Mouse (Mus musculus) spleen, adult 12 weeks (tissue): Measurements from ENCODE around the gene Flnc.
"Not testable (repeated sequence)": the region's sequence is repeated elsewhere in the genome, so short reads cannot be mapped to it uniquely, and the experiment has no call there.

Source experiments
- DNase-seq: peaks from one replicate; pipeline ENCODE4 v3.0.0; 2022; ENCODE audit warnings: low spot score

Flnc gene

GRCm38 (mm10) chr6:29433038-29433803 is at the start of gene Flnc:
Flnc (plus strand) TSS chr6:29433256.
- DNase-seq = no peak

DNA sequence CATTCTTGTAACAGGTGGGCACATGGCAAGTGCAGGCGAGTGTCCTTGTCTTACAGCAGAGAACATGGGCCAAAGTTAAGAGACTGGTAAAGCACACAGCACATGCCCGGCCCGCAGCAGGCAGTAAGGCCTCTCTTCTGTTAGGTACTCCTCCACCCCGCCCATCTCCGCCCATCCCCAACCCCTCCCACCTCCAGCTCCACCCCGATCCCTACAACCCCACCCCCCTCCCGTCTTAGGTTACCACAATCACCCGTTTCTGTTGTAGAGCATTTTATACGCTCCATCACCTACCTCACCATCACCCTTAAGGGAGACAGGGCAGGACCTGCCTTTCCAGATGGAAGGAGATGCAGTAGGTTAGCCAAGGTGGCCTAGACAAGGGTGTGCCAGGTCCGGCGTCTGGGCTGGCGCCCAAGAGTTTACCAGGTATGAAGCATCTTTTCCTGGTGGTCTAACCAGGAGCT is 45.0 kb upstream of the Flnc start, which contains the start of gene Opn1sw:
Gene Opn1sw (minus strand): TSS at position 417 of the 467 bp plus-strand sequence.
- no peak for DNase-seq

GRCm38 (mm10) chr6:29388606-29389080 is 44.4 kb upstream of the Flnc start:
- no peak for DNase-seq

DNA sequence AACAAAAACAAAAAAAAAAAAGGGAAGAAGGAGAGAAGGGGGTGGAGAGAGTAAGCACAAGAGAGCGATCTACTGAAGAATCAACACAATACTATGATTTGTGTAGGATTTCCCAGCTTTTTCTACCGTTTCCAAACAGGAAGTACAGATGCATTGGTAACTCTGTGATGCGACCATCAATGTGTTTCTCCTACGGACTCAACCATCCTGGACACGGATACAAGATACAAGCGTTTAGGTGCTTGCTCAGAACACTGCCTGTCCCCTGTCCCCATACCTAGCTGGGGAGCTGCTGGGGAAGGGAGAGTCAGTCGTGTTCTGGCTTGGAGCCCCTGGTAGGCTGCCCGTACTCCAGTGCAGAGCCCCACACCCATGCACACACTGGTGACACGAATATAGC is 43.6 kb upstream of the Flnc start:
- no peak for DNase-seq

- DNase-seq = not testable (repeated sequence)
Measured at GRCm38 (mm10) chr6:29390500-29390899, 42.6 kb upstream of the Flnc start.

- not testable (repeated sequence) for DNase-seq
Measured at GRCm38 (mm10) chr6:29391241-29391640, 41.8 kb upstream of the Flnc start.

- no peak for DNase-seq
Measured at GRCm38 (mm10) chr6:29391802-29392201, 41.3 kb upstream of the Flnc start.

DNA sequence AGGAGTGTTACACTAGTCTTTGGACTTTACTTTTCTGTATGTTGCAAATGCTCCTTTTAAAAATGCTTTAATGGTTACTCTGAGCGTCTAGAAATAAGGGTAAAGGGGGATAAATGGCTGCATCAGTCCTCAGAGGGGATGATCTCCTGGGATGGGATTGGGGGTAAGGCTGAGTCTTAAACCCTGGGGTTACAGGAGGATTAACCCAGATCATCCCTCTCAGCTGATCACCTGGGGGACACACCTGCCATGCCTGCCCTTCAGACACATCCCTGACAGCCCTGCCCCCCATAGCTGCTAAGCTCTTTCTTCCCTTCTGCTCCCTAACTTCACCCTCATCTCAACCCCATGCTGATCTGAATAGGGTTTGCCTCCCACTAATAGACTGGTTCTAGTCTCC is 38.8 kb upstream of the Flnc start:
- DNase-seq = no peak

- no peak for DNase-seq
Measured at GRCm38 (mm10) chr6:29395910-29396713, 36.9 kb upstream of the Flnc start, which contains the start of gene Ccdc136. Ccdc136 (plus strand) TSS chr6:29396309.

DNA sequence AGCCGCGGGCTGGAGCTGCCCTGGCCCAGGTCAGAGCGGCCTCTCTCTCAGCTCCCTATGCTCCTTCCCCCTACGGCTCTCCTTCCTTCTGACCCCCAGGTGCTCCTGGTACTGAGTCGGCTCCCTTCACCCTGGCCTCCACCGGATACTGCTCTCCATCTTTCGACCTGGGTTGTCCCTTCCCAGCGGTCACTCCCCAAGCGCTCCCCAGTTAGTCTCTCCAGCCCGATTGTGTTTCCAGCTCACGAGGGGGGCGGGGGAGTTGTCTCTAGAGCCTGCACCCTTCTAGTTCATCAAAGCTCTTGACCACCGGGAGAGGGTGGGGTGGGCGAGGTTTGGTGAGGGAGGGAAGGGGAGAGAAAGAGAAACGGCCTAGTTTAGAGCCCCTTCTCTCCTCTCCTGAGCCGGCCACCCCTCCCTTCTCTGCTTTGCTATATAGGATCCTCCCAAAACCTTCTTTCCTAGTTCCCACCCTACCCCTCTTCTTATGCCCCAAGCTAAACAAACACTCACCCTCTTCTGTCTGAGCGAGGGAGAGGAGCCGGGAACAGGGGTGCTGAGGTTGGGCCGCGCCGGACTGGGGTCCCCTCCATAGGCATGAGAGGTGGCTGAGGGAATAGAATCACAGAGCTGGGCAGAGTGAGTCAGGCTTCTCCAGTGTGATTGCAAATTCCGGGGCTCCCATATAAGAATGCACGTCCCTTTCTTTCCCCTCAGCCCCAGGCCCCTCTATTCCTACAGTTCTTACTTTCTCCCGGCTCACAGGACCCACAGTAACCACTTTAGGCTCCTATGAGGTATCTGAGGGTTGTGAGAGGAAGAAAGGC is 36.1 kb upstream of the Flnc start:
- DNase-seq = no peak

- DNase-seq = no peak
Measured at GRCm38 (mm10) chr6:29397575-29397974, 35.5 kb upstream of the Flnc start.

GRCm38 (mm10) chr6:29399851-29400250 is 33.2 kb upstream of the Flnc start:
- no peak for DNase-seq

GRCm38 (mm10) chr6:29402693-29403342 is 30.2 kb upstream of the Flnc start:
- DNase-seq = no peak

DNA sequence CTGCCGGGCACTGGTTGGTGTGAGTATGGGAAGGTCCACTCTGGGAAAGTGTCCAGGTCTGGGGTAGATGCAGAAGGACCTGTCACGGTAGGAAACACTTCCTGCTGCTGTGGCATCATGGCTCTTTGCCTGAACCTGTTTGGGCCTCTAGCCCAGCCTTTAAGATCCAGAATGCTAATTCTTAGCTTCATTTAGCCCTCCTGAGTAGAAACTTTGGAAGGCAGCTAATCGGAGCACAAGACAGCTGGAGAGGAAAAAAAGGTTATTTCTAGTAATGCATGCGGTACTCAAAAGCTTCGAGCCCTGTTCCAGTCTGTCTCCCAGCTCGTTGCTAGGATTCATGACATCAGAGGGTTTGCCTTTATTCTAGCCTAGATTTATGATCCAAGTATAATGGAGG is 26.6 kb upstream of the Flnc start:
- no peak for DNase-seq

- no peak for DNase-seq
Measured at GRCm38 (mm10) chr6:29415446-29415845, 17.6 kb upstream of the Flnc start.

GRCm38 (mm10) chr6:29420596-29420995 is 12.5 kb upstream of the Flnc start:
- no peak for DNase-seq

GRCm38 (mm10) chr6:29425118-29425517 is 7.9 kb upstream of the Flnc start:
- DNase-seq = no peak

- DNase-seq = no peak
Measured at GRCm38 (mm10) chr6:29426331-29426730, 6.7 kb upstream of the Flnc start.

GRCm38 (mm10) chr6:29428171-29428570 is 4.9 kb upstream of the Flnc start:
- no peak for DNase-seq

DNA sequence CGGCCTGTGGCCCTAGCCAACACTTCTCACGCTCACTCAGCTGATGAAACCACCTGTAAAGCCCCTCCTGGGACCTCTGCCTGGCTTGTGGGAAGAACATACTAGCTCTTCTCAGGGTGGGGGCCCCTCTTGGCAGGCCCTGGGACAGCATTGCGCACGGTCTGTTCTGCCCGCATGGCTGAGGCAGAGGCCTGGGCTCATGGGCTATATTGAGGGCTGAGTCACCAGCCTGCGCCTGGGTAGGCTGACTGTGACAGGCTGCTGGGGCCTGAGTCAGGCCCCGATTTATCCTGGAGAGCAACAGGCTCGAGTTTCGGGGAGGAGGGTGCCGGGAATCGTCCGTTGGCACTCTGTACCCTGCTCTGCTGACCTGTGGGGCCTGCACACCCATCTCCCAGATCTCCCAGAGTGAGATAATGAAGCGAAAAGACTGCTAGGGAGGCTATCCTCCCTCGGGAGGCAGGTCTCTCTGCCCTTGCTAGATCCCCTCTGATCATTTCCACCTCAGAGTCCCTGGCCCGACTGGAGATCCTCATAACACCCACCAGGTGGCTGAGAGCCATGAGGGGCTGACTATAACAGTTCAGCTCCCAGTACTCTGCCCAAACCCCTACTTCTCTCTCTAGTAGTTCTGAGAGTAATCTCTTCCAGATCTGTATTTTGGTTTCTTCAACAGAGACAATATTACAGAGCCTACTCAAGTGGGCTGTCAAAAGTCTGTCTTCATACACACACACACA is 2.2 kb upstream of the Flnc start:
- no peak for DNase-seq

- no peak for DNase-seq
Measured at GRCm38 (mm10) chr6:29431473-29431872, 1.6 kb upstream of the Flnc start.
